Mouse (Mus musculus): ENCODE measurements at regions not wholly inside any gene's neighbourhood (a gene's known extent, or its start where the extent isn't known, plus 50 kb on each side); places are given as distances from the start of the nearest gene placed in this dataset.

- H3K4me3 ChIP-seq (replicated peaks) = no peak overlapping the region
- H3K27me3 ChIP-seq (replicated peaks) = no peaks in the 10 kb centered on the region
- no peaks in the 10 kb centered on the region for H3K36me3 ChIP-seq
- ATAC-seq = no peak
- H3K9ac ChIP-seq = no peak overlapping the region
- H3K27ac ChIP-seq = no peak overlapping the region
- H3K4me2 ChIP-seq (replicated peaks) = no peak overlapping the region
- 20% methylated on average over 2 of the region's 2 CpGs for WGBS
- H3K9me3 ChIP-seq = no peaks in the 10 kb centered on the region
- 0 out of 2 replicates have a peak, but pooled peaks cover 2% of the 10 kb centered on the region for H3K4me1 ChIP-seq (replicated peaks)
Measured at GRCm38 (mm10) chr1:194310373-194310772, 307.6 kb upstream of the Plxna2 start.

GRCm38 (mm10) chr1:194308648-194309047 is 309.4 kb upstream of the Plxna2 start:
- ATAC-seq = no peak

GRCm38 (mm10) chr1:194303951-194304350 is 314.1 kb upstream of the Plxna2 start:
- H3K4me2 ChIP-seq (replicated peaks) = no peak overlapping the region
- no peaks in the 10 kb centered on the region for H3K9me3 ChIP-seq
- no peak overlapping the region for H3K4me3 ChIP-seq (replicated peaks)
- H3K27me3 ChIP-seq (replicated peaks) = no peaks in the 10 kb centered on the region
- no peak overlapping the region for H3K9ac ChIP-seq
- WGBS = 83% methylated on average over 1 of the region's 1 CpGs
- no peaks in the 10 kb centered on the region for H3K4me1 ChIP-seq (replicated peaks)
- ATAC-seq = no peak
- no peaks in the 10 kb centered on the region for H3K36me3 ChIP-seq
- no peak overlapping the region for H3K27ac ChIP-seq

More at GRCm38 (mm10) chr1:194308648-194309047, 309.4 kb upstream of the Plxna2 start:
- Histone ChIP-seq H3K9ac (no peak overlapping the region), H3K4me3 (replicated peaks) (no peak overlapping the region), H3K9me3 (no peaks in the 10 kb centered on the region), H3K27ac (no peak overlapping the region), H3K4me1 (replicated peaks) (0 out of 2 replicates have a peak, but pooled peaks cover 2% of the 10 kb centered on the region), H3K4me2 (replicated peaks) (no peak overlapping the region), H3K36me3 (no peaks in the 10 kb centered on the region), H3K27me3 (replicated peaks) (no peaks in the 10 kb centered on the region)
- 41% methylated on average over 3 of the region's 3 CpGs for WGBS

GRCm38 (mm10) chr1:194302775-194303174 is 315.2 kb upstream of the Plxna2 start:
- Histone ChIP-seq H3K9me3 (no peaks in the 10 kb centered on the region), H3K27me3 (replicated peaks) (no peaks in the 10 kb centered on the region), H3K4me2 (replicated peaks) (no peak overlapping the region), H3K36me3 (no peaks in the 10 kb centered on the region), H3K4me1 (replicated peaks) (no peaks in the 10 kb centered on the region), H3K9ac (no peak overlapping the region), H3K27ac (no peak overlapping the region), H3K4me3 (replicated peaks) (no peak overlapping the region)
- no peak for ATAC-seq
- WGBS = 46% methylated on average over 1 of the region's 1 CpGs

GRCm38 (mm10) chr1:194281941-194282340 is 336.1 kb upstream of the Plxna2 start:
- H3K4me3 ChIP-seq (replicated peaks) = no peak overlapping the region
- H3K4me1 ChIP-seq (replicated peaks) = no peaks in the 10 kb centered on the region
- H3K27ac ChIP-seq = no peak overlapping the region
- no peak overlapping the region for H3K9ac ChIP-seq
- no peaks in the 10 kb centered on the region for H3K9me3 ChIP-seq
- H3K36me3 ChIP-seq = no peaks in the 10 kb centered on the region
- 67% methylated on average over 3 of the region's 3 CpGs for WGBS
- no peaks in the 10 kb centered on the region for H3K27me3 ChIP-seq (replicated peaks)
- no peak overlapping the region for H3K4me2 ChIP-seq (replicated peaks)
- no peak for ATAC-seq

GRCm38 (mm10) chr1:194268028-194268427 is 350.0 kb upstream of the Plxna2 start:
- H3K27me3 ChIP-seq (replicated peaks) = no peaks in the 10 kb centered on the region
- no peak for ATAC-seq
- no peak overlapping the region for H3K4me2 ChIP-seq (replicated peaks)
- H3K9me3 ChIP-seq = no peaks in the 10 kb centered on the region
- no peak overlapping the region for H3K9ac ChIP-seq
- no peaks in the 10 kb centered on the region for H3K36me3 ChIP-seq
- no peak overlapping the region for H3K27ac ChIP-seq
- no peaks in the 10 kb centered on the region for H3K4me1 ChIP-seq (replicated peaks)
- H3K4me3 ChIP-seq (replicated peaks) = no peak overlapping the region

DNA sequence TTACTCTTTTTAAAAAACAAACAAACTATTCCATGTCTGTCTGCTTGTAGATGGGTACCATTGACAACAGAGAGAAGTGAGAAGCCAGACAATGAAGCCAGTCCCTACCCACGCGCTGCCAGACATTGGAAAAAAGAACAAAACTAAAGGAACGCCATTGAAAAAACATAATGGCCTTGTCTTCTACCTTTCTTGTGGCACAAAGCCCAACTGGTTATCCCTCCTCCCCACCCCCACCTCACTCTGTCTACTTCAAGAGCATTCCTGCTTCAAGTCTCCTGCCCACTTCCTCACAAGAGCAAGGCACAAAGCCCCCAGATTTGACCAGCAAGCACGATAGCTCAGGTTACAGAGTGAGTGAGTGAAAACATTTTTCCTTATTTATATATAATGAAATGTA is 355.6 kb upstream of the Plxna2 start:
- H3K4me3 ChIP-seq (replicated peaks) = no peak overlapping the region
- no peaks in the 10 kb centered on the region for H3K4me1 ChIP-seq (replicated peaks)
- no peaks in the 10 kb centered on the region for H3K27me3 ChIP-seq (replicated peaks)
- no peak overlapping the region for H3K9ac ChIP-seq
- H3K4me2 ChIP-seq (replicated peaks) = no peak overlapping the region
- ATAC-seq = no peak
- 78% methylated on average over 4 of the region's 4 CpGs for WGBS
- H3K27ac ChIP-seq = no peak overlapping the region
- H3K36me3 ChIP-seq = no peaks in the 10 kb centered on the region
- no peaks in the 10 kb centered on the region for H3K9me3 ChIP-seq

GRCm38 (mm10) chr1:194259957-194260356 is 358.1 kb upstream of the Plxna2 start:
- H3K4me2 ChIP-seq (replicated peaks) = no peak overlapping the region
- no peak for ATAC-seq
- H3K27me3 ChIP-seq (replicated peaks) = no peaks in the 10 kb centered on the region
- H3K4me1 ChIP-seq (replicated peaks) = no peaks in the 10 kb centered on the region
- H3K4me3 ChIP-seq (replicated peaks) = no peak overlapping the region
- no peak overlapping the region for H3K27ac ChIP-seq
- no peak overlapping the region for H3K9ac ChIP-seq
- WGBS = 69% methylated on average over 3 of the region's 3 CpGs
- H3K9me3 ChIP-seq = no peaks in the 10 kb centered on the region
- no peaks in the 10 kb centered on the region for H3K36me3 ChIP-seq

DNA sequence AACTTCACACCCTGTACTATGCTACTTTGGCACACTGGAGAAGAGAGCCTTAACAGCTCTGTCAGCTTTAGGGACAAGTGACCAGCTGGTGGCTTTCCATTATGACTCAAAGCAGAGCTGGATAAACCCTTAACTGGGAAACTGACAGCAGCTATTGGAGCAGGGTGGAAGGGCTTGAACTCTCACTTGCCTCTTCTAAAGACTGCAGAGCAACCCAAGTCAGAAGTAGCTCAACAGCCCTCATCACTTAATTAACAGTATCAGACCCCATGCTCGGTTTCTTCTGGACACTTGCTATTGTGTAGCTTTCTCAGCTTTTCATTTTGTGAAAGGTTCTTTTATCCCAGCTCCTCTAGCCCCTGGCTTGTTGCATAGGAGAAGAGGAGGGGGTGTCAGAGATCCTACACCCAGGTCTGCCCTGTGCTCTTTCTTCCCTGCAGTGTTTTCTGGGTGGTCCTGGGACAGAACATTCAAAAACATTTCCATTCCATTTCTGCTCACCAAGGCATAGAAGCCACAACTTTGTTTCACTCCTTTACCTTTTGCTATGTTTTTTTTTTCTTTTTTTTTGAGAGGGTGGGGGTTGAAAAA is 373.1 kb upstream of the Plxna2 start:
- no peak overlapping the region for H3K4me2 ChIP-seq (replicated peaks)
- H3K9me3 ChIP-seq = no peaks in the 10 kb centered on the region
- H3K27ac ChIP-seq = no peak overlapping the region
- H3K9ac ChIP-seq = no peak overlapping the region
- H3K4me3 ChIP-seq (replicated peaks) = no peak overlapping the region
- 44% methylated on average over 1 of the region's 1 CpGs for WGBS
- H3K27me3 ChIP-seq (replicated peaks) = no peaks in the 10 kb centered on the region
- ATAC-seq = no peak
- no peaks in the 10 kb centered on the region for H3K4me1 ChIP-seq (replicated peaks)
- no peaks in the 10 kb centered on the region for H3K36me3 ChIP-seq

DNA sequence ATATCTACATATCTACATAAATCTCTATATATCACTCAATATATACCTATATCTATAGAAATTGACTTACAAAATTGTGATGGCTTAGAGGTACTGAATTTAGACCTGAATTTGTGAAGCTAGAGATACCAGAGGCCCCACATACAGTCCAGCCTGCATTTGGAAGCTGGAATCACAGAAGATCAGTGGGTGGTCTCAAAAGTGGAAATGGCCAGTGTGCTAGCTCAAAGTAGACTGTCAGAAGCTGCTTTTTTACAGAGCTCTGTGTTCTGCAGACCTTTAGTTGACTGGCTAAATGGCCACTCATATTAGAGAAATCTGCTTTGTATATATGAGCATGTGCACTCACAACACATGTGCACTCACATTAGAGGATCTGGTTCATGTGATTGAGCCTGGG is 376.9 kb upstream of the Plxna2 start:
- Histone ChIP-seq H3K27me3 (replicated peaks) (no peaks in the 10 kb centered on the region), H3K4me3 (replicated peaks) (no peak overlapping the region), H3K4me2 (replicated peaks) (no peak overlapping the region), H3K4me1 (replicated peaks) (no peaks in the 10 kb centered on the region), H3K36me3 (no peaks in the 10 kb centered on the region), H3K9ac (no peak overlapping the region), H3K27ac (no peak overlapping the region), H3K9me3 (no peaks in the 10 kb centered on the region)
- ATAC-seq = no peak

DNA sequence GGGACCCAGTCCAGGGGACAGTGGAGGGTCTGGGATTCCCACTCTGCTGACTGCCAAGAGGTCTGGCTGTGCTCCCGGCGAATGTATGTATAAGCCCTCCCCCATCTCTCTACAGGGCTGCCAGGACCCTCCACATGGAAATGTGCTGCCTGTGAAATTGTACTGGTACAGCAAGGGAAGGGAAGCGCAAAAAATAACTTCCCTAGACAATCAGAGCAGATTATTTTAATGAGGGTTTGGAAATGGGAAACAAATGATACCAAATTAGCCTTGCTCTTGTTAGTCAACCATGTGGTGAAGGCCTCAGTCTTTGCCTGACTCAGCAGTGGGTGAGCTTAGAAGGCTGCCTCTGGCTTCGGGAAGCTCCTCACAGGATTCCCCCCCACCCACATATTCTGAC is 386.8 kb upstream of the Plxna2 start:
- no peak overlapping the region for H3K9ac ChIP-seq
- no peak overlapping the region for H3K4me3 ChIP-seq (replicated peaks)
- WGBS = 36% methylated on average over 4 of the region's 4 CpGs
- H3K27me3 ChIP-seq (replicated peaks) = no peaks in the 10 kb centered on the region
- ATAC-seq = peak; percentile 88
- peaks cover 8% of the 10 kb centered on the region; the same call in 1 of the 2 replicates for H3K4me1 ChIP-seq (replicated peaks)
- H3K27ac ChIP-seq = peak overlapping the region; percentile 65
- H3K36me3 ChIP-seq = no peaks in the 10 kb centered on the region
- no peak overlapping the region for H3K4me2 ChIP-seq (replicated peaks)
- H3K9me3 ChIP-seq = no peaks in the 10 kb centered on the region

DNA sequence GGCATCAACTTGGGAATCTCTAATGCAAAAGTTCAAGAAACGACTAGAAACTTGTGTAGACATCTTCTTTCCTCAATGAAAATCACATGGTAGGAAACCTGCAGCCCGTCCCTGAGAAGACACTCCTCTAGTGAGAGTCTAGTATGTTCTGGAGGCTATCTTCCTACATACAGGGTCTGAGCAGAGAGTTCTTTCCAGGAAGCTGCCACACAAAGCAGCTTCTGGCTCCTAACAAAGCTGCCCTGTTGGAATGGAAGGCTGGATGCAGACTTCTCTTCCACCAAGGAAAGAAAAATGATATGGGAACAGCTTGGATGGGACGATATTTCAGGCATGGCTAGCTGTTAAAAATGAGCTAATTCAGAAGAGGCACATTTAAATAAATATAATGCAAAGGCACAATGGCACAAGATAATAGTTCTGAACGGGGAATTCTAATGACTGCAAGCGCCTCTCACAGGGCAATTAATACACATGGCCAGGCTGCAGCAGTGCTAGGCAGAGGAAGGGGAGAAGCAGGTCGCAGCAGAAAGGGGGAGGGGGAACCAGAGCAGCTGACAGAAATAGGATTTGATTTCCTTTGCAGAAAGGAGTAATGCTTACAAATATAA is 391.4 kb upstream of the Plxna2 start:
- no peaks in the 10 kb centered on the region for H3K27me3 ChIP-seq (replicated peaks)
- no peaks in the 10 kb centered on the region for H3K9me3 ChIP-seq
- 0 out of 2 replicates have a peak overlapping the region, but pooled peaks have one; percentile 17 for H3K27ac ChIP-seq
- H3K4me1 ChIP-seq (replicated peaks) = peaks cover 6% of the 10 kb centered on the region; the same call in 1 of the 2 replicates
- no peak overlapping the region for H3K9ac ChIP-seq
- H3K4me2 ChIP-seq (replicated peaks) = no peak overlapping the region
- no peak for ATAC-seq
- no peaks in the 10 kb centered on the region for H3K36me3 ChIP-seq
- H3K4me3 ChIP-seq (replicated peaks) = no peak overlapping the region
- WGBS = 29% methylated on average over 6 of the region's 6 CpGs

GRCm38 (mm10) chr1:194225786-194226185 is 392.2 kb upstream of the Plxna2 start:
- Histone ChIP-seq H3K4me2 (replicated peaks) (no peak overlapping the region), H3K27me3 (replicated peaks) (no peaks in the 10 kb centered on the region), H3K9me3 (no peaks in the 10 kb centered on the region), H3K4me1 (replicated peaks) (0 out of 2 replicates have a peak, but pooled peaks cover 3% of the 10 kb centered on the region), H3K4me3 (replicated peaks) (no peak overlapping the region), H3K9ac (no peak overlapping the region), H3K36me3 (no peaks in the 10 kb centered on the region), H3K27ac (no peak overlapping the region)
- no peak for ATAC-seq
- 24% methylated on average over 1 of the region's 1 CpGs for WGBS
